Mouse (Mus musculus): ENCODE results near the gene Odf3b. TPM values are rescaled to one million over a fixed set of nuclear protein-coding genes. Genes with fewer than 3 reads are reported as not detected.

Gene Odf3b
- total and polyA plus RNA-seq, 2 experiments from 2014 or later = 5.0 to 9.9 TPM

DNA sequence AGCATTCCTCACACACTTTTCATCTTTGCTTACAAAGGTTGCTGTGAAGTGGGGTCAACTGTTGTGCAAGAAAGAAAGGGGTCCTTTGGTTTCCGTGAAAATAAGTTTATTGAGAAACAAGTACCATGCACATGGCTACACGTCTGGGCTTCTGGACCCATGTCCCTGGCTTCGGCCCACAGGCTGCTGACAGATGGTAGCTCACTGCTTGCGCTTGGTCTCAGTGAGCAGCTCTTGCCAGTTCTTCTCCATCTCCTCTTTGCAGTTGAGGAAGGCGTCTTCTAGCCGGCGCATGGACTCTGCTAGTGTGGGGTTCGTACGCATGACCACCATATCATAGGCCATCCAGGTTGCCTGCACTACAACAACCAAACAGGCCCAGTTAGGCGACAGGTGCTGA, 11.0 kb upstream of the Odf3b start:
- WGBS = 81% methylated on average over 10 of the region's 10 CpGs
- no peak for DNase-seq

DNA sequence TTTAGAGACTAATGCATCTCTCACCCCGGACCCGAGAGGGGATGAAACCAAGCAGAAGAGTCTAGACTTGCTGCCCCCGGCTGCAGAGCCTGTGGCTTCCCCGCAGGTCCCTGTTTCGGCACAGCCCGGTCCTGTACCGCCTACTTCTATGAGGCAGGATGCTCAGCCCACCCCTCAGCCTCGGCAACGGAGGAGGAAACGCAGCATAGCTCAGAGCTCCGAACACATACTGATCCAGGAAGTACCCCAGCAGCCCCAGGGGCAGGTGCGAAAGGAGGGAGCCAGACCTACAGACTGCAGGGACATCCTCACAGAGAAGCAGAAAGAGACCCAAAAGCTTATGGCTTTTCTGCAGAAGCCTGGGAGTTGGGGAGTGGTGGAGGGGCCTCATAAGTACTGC, 8.0 kb upstream of the Odf3b start:
- Histone ChIP-seq H3K27me3 (ENCODE audit: insufficient read depth, low read length) (no peaks in the 10 kb centered on the region), H3K36me3 (ENCODE audit: insufficient read depth) (no peaks in the 10 kb centered on the region), H3K9me3 (ENCODE audit: low read length) (no peaks in the 10 kb centered on the region), H3K4me2 (ENCODE audit: low read depth) (no peak overlapping the region), H3K9ac (no peak overlapping the region), H3K4me3 (ENCODE audit: low read depth, low read length) (no peak overlapping the region), H3K4me1 (ENCODE audit: insufficient read depth) (no peaks in the 10 kb centered on the region), H3K27ac (ENCODE audit: low read depth, low read length) (no peak overlapping the region)
- DNase-seq = no peak
- 59% methylated on average over 12 of the region's 12 CpGs for WGBS
- no peak for TF ChIP-seq CTCF (IDR thresholded peaks at IDR 0.05; ENCODE audit: low read depth)
- no peak for ATAC-seq

More for the DNA sequence above, 11.0 kb upstream of the Odf3b start:
- Histone ChIP-seq H3K4me1 (ENCODE audit: insufficient read depth) (no peaks in the 10 kb centered on the region), H3K27me3 (ENCODE audit: insufficient read depth, low read length) (no peaks in the 10 kb centered on the region), H3K4me2 (ENCODE audit: low read depth) (no peak overlapping the region), H3K9ac (no peak overlapping the region), H3K27ac (ENCODE audit: low read depth, low read length) (no peak overlapping the region), H3K4me3 (ENCODE audit: low read depth, low read length) (no peak overlapping the region), H3K9me3 (ENCODE audit: low read length) (no peaks in the 10 kb centered on the region), H3K36me3 (ENCODE audit: insufficient read depth) (no peaks in the 10 kb centered on the region)
- no peak for ATAC-seq
- TF ChIP-seq CTCF (IDR thresholded peaks at IDR 0.05; ENCODE audit: low read depth) = no peak

DNA sequence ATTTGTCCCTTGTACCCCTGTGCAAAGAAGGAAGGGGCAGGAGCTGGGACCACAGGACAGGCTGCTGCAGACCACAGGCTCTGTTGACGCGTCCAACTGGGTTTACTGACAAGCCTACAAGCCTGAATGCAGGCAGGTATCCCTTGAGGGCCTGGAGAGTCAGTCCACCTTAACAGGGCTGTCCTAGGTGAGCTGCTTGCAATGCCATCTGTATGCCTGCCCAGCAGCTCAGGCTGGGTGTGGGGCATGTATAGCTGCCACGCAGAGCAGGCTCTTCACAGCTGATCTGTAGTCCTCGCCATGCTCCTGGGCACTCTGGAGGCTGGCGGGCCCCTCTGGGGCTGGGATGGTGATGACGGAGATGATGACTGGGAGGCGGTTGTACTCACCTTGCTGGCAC, 5.5 kb upstream of the Odf3b start, which contains the start of gene Klhdc7b:
TSS of gene Klhdc7b (plus strand) at position 301 of the 400 bp plus-strand sequence.
- Histone ChIP-seq H3K4me1 (ENCODE audit: insufficient read depth) (no peaks in the 10 kb centered on the region), H3K36me3 (ENCODE audit: insufficient read depth) (no peaks in the 10 kb centered on the region), H3K27ac (ENCODE audit: low read depth, low read length) (no peak within 1 kb of the TSS), H3K4me2 (ENCODE audit: low read depth) (no peak within 1 kb of the TSS), H3K9ac (no peak within 1 kb of the TSS), H3K4me3 (ENCODE audit: low read depth, low read length) (no peak within 1 kb of the TSS), H3K9me3 (ENCODE audit: low read length) (no peaks in the 10 kb centered on the region), H3K27me3 (ENCODE audit: insufficient read depth, low read length) (0 out of 2 replicates have a peak, but pooled peaks cover 3% of the 10 kb centered on the region)
- DNase-seq = no peak
- ATAC-seq = no peak
- WGBS = 91% methylated on average over 7 of the region's 7 CpGs
- TF ChIP-seq CTCF (IDR thresholded peaks at IDR 0.05; ENCODE audit: low read depth) = no peak

DNA sequence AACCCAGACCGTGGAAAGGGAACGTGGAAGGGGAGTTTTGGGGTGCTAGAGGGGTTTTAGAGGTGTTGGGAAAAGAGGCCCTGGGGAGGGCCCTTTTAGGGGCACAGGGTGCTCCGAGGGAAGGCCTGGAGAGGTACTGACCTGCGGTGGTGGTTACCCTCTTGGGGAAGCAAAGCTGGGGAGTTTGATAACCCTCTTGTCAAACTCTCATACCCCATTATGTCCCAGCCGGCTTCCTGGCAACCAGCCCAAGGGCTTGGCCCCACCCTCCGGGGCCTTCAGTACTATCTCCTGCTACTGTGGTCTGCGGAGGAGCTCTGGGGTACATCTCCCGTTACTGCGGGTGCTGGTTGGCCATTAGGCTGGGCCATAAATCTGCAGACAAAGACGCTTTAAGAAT, 347 bp upstream of the Odf3b start:
- H3K4me2 ChIP-seq (ENCODE audit: low read depth) = peak overlapping the region; percentile 53
- peak overlapping the region; percentile 37; the same call in 1 of the 2 replicates for H3K4me3 ChIP-seq (ENCODE audit: low read depth, low read length)
- 9% methylated on average over 10 of the region's 10 CpGs for WGBS
- no peaks in the 10 kb centered on the region for H3K9me3 ChIP-seq (ENCODE audit: low read length)
- H3K9ac ChIP-seq = peak overlapping the region; percentile 35
- ATAC-seq (no peak), DNase-seq (no peak)
- H3K27ac ChIP-seq (ENCODE audit: low read depth, low read length) = no peak overlapping the region
- no peaks in the 10 kb centered on the region for H3K36me3 ChIP-seq (ENCODE audit: insufficient read depth)
- H3K27me3 ChIP-seq (ENCODE audit: insufficient read depth, low read length) = peaks cover 32% of the 10 kb centered on the region
- H3K4me1 ChIP-seq (ENCODE audit: insufficient read depth) = 0 out of 2 replicates have a peak, but pooled peaks cover 4% of the 10 kb centered on the region
- no peak for TF ChIP-seq CTCF (IDR thresholded peaks at IDR 0.05; ENCODE audit: low read depth)

DNA sequence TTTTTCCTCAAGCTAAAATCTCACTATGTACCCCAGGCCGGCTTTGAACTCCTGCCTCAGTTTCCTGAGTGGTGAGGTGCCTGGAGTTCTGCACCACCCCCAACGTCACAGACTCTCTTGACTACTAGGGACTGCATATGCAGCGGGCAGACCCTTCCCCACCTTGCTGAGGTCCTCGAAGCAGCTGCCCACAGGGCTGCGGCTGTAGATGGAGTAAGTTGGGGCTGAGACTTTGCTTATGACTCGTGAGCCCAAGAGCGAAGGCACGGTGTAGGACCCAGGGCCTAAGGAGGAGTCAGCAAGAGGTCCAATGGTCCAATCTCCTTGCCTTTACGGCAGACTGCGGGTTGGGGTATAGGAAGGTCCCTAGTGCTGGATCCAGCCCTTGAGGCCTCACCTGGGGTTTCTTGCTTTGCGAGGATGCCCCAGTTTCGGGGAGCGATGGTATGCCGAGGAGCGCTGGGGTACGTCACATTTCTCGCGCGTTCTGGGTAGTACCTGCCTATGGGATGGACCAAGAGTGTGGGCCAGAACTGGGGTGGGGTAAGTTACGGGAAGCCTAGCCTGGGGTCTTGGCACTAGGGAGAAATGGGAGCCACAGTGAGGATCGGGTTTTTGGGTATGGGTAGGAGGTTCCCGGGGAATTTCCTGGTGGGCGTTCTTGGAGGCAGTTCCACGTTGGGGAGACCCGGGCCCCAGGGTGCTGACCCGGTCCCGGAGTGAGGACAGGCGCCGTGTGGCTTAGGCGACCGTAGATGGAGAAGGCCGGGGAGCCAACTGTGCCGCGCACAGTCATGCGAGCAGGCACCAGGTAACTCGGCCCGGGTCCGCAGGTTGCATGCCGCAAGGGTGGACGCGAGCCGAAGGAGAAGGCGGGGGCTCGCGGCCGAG, 899 bp downstream of the Odf3b start:
- DNase-seq = no peak
- 0 out of 2 replicates have a peak, but pooled peaks cover 4% of the 10 kb centered on the region for H3K4me1 ChIP-seq (ENCODE audit: insufficient read depth)
- H3K36me3 ChIP-seq (ENCODE audit: insufficient read depth) = no peaks in the 10 kb centered on the region
- peak overlapping the region; percentile 53 for H3K4me2 ChIP-seq (ENCODE audit: low read depth)
- no peak for TF ChIP-seq CTCF (IDR thresholded peaks at IDR 0.05; ENCODE audit: low read depth)
- no peaks in the 10 kb centered on the region for H3K9me3 ChIP-seq (ENCODE audit: low read length)
- H3K9ac ChIP-seq = peak overlapping the region; percentile 35
- ATAC-seq = no peak
- 12% methylated on average over 46 of the region's 46 CpGs for WGBS
- no peak overlapping the region for H3K27ac ChIP-seq (ENCODE audit: low read depth, low read length)
- peak overlapping the region; percentile 37 for H3K4me3 ChIP-seq (ENCODE audit: low read depth, low read length)
- H3K27me3 ChIP-seq (ENCODE audit: insufficient read depth, low read length) = peaks cover 32% of the 10 kb centered on the region

DNA sequence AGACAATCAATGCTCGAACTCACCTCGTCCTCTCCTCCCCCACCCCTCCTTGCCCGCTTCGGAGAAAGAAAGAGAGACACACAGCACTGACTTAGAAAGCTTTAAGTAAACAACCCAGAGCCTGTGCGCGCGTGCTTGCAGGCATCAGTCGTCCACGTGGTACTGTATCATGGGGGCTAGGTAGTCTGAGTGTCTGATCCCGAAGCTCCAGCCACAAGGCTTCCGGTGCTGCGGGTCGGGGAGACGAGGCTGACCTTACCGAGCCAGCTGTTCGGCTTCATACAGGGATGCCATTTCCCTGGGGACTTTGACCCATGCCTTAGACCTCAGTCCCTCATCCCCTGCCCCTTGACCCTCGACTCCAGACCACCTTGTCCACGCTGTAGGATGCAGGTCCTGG, 1.7 kb downstream of the Odf3b start:
- 8% methylated on average over 18 of the region's 18 CpGs for WGBS
- Histone ChIP-seq H3K27me3 (ENCODE audit: insufficient read depth, low read length) (peaks cover 32% of the 10 kb centered on the region), H3K9ac (no peak overlapping the region), H3K4me3 (ENCODE audit: low read depth, low read length) (no peak overlapping the region), H3K4me1 (ENCODE audit: insufficient read depth) (peaks cover 7% of the 10 kb centered on the region; the same call in 1 of the 2 replicates), H3K9me3 (ENCODE audit: low read length) (no peaks in the 10 kb centered on the region), H3K27ac (ENCODE audit: low read depth, low read length) (no peak overlapping the region), H3K36me3 (ENCODE audit: insufficient read depth) (no peaks in the 10 kb centered on the region), H3K4me2 (ENCODE audit: low read depth) (no peak overlapping the region)
- TF ChIP-seq CTCF (IDR thresholded peaks at IDR 0.05; ENCODE audit: low read depth) = no peak
- no peak for DNase-seq
- no peak for ATAC-seq

DNA sequence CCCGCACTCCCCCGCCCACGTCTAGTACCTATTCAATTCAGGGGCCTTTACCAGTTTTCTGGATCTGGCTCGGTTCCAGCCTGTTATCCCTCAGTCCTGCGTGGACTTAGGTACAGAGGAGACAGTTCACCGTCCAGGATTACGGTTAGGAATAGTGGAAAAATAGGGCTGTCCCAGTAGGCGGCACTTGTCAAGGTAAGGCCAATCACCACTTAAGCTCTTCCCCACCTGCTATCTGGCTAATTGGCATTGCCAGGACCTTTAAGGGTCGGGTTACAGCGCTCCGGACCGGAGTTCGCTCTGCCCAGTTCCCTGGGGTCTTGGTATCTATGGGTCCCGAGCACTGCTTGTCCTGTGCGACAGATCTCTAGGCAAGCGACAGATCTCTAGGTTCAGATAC, 2.1 kb downstream of the Odf3b start, which contains the start of gene Tymp:
TSS of gene Tymp (minus strand) at position 83 of the 400 bp plus-strand sequence.
- no peak within 1 kb of the TSS for H3K4me2 ChIP-seq (ENCODE audit: low read depth)
- H3K27me3 ChIP-seq (ENCODE audit: insufficient read depth, low read length) = peaks cover 32% of the 10 kb centered on the region
- peaks cover 7% of the 10 kb centered on the region; the same call in 1 of the 2 replicates for H3K4me1 ChIP-seq (ENCODE audit: insufficient read depth)
- no peak for TF ChIP-seq CTCF (IDR thresholded peaks at IDR 0.05; ENCODE audit: low read depth)
- H3K36me3 ChIP-seq (ENCODE audit: insufficient read depth) = peaks cover 4% of the 10 kb centered on the region
- H3K9me3 ChIP-seq (ENCODE audit: low read length) = no peaks in the 10 kb centered on the region
- DNase-seq (no peak), ATAC-seq (no peak)
- H3K27ac ChIP-seq (ENCODE audit: low read depth, low read length) = no peak within 1 kb of the TSS
- no peak within 1 kb of the TSS for H3K4me3 ChIP-seq (ENCODE audit: low read depth, low read length)
- 23% methylated on average over 16 of the region's 16 CpGs for WGBS
- no peak within 1 kb of the TSS for H3K9ac ChIP-seq

Measured in forebrain, postnatal 0 days (tissue).